Mouse (Mus musculus) C2C12 (cell line): Measurements from ENCODE around the gene Rasal1.

Experiments used
- CEBPB ChIP-seq: IDR thresholded peaks from one replicate; pipeline ENCODE4 v1.6.1; 2011; ENCODE audit warnings: low read depth, mild to moderate bottlenecking, control low read depth, moderate library complexity
- CTCF ChIP-seq: IDR thresholded peaks from one replicate; pipeline ENCODE4 v1.5.1; 2011; ENCODE audit not compliant: control insufficient read depth, insufficient read depth, insufficient read length
- MAX ChIP-seq: IDR thresholded peaks from one replicate; pipeline ENCODE4 v1.6.1; 2011; ENCODE audit warnings: mild to moderate bottlenecking, control low read depth
- MYOD1 ChIP-seq: IDR thresholded peaks from one replicate; pipeline ENCODE4 v1.6.1; 2011; ENCODE audit warnings: low read depth; ENCODE audit not compliant: control insufficient read depth, insufficient read length
- MYOG ChIP-seq: IDR thresholded peaks from one replicate; pipeline ENCODE4 v1.6.1; 2011; ENCODE audit not compliant: control insufficient read depth, insufficient read length; ENCODE audit errors: extremely low read depth
- USF1 ChIP-seq: IDR thresholded peaks from one replicate; pipeline ENCODE4 v1.6.1; 2011; ENCODE audit warnings: low read depth, mild to moderate bottlenecking, control low read depth, moderate library complexity

- TF ChIP-seq CEBPB (no peak), CTCF (no peak), MAX (no peak), MYOD1 (no peak), USF1 (no peak), MYOG (no peak)
These were observed 41.3 kb upstream of the Rasal1 start for GRCm38 (mm10) chr5:120607335-120607734.
